ENCODE assay signal across 20 mouse cellular contexts in the genomic region with DNA sequence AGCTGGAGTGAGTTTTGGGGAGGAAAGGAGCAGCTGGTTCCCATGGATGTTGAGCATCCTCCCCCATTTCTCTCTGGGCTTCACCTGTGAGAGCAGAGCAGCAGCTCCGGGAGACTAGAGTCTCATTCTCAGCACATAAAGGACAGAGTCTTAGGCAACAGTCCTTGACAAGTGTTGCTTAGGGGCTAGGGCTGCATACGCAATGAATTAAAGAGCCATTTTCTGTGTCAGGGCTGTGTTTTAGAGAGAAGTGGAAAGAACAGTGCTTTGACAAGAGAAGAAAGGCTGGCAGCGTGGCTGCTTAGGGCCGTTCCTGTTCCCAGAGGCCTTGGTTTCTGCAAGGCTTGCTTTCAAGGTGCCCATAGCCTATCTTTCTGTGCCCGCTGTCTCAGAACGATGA. TPM values are rescaled to one million over a fixed set of nuclear protein-coding genes. Genes with fewer than 3 reads are reported as not detected.
DNase-seq lines count a peak whose midpoint lies in the region; ATAC-seq and TF ChIP-seq lines count a peak whose summit lies in the region.
"Had no signal": no experiment of that assay in that cellular context is flagged by ENCODE, and none has a peak within 500 bp of the region (broad histone marks: within the 10 kb centered on the region; RNA-seq: fewer than 3 reads in every experiment).

No protein-coding gene starts in this region.

- ATAC-seq in hindbrain, embryonic 16.5 days = peak; percentile 72
- ATAC-seq in hindbrain, embryonic 11.5 days (ENCODE audit: low FRiP score) = no peak
- ATAC-seq in forebrain, postnatal 0 days = peak; percentile 50
- ATAC-seq in kidney, embryonic 14.5 days (ENCODE audit: low FRiP score, low TSS enrichment) = no peak
- ATAC-seq in megakaryocyte, adult 5-6 weeks (ENCODE audit: poor library complexity, severe bottlenecking) = no peak
- ATAC-seq: inflammation-experienced regulatory T-cells, adult 6 months; lung, postnatal 0 days had no signal

- no peak overlapping the region for H3K4me3 ChIP-seq in hindbrain, embryonic 16.5 days (ENCODE audit: low read length)
- no peak overlapping the region for H3K4me3 ChIP-seq in hindbrain, embryonic 11.5 days (ENCODE audit: low read depth, low read length)
- no peak overlapping the region for H3K4me3 ChIP-seq in forebrain, postnatal 0 days (ENCODE audit: low read depth, low read length)
- no peak overlapping the region for H3K4me3 ChIP-seq in kidney, embryonic 14.5 days (ENCODE audit: low read length)
- H3K4me3 ChIP-seq: heart, embryonic 13.5 days; midbrain, embryonic 12.5 days had no signal

- H3K27ac ChIP-seq in hindbrain, embryonic 16.5 days (ENCODE audit: low read depth, low read length) = peak overlapping the region; percentile 54; the same call in 1 of the 2 replicates
- H3K27ac ChIP-seq in hindbrain, embryonic 11.5 days (ENCODE audit: low read depth, low read length) = no peak overlapping the region
- peak overlapping the region; percentile 57; the same call in 1 of the 2 replicates for H3K27ac ChIP-seq in forebrain, postnatal 0 days (ENCODE audit: low read depth, low read length)
- no peak overlapping the region for H3K27ac ChIP-seq in kidney, embryonic 14.5 days (ENCODE audit: low read depth, low read length)
- H3K27ac ChIP-seq: heart, embryonic 13.5 days; macrophage; midbrain, embryonic 12.5 days had no signal

- no peaks in the 10 kb centered on the region for H3K27me3 ChIP-seq in hindbrain, embryonic 16.5 days (replicated peaks; ENCODE audit: control insufficient read depth, insufficient read depth, low read length)
- H3K27me3 ChIP-seq in hindbrain, embryonic 11.5 days (ENCODE audit: control insufficient read depth, insufficient read depth, low read length) = no peaks in the 10 kb centered on the region
- H3K27me3 ChIP-seq in forebrain, postnatal 0 days (ENCODE audit: insufficient read depth, low read length) = no peaks in the 10 kb centered on the region
- no peaks in the 10 kb centered on the region for H3K27me3 ChIP-seq in kidney, embryonic 14.5 days (ENCODE audit: control insufficient read depth, insufficient read depth, low read length)
- H3K27me3 ChIP-seq: heart, embryonic 13.5 days; midbrain, embryonic 12.5 days had no signal

- no peaks in the 10 kb centered on the region for H3K4me1 ChIP-seq in hindbrain, embryonic 16.5 days (ENCODE audit: control insufficient read depth, insufficient read depth, low read depth, low read length)
- H3K4me1 ChIP-seq in hindbrain, embryonic 11.5 days (replicated peaks; ENCODE audit: control insufficient read depth, insufficient read depth, low read length) = no peaks in the 10 kb centered on the region
- H3K4me1 ChIP-seq in forebrain, postnatal 0 days (ENCODE audit: insufficient read depth) = no peaks in the 10 kb centered on the region
- H3K4me1 ChIP-seq in kidney, embryonic 14.5 days (ENCODE audit: control insufficient read depth, insufficient read depth, low read length) = no peaks in the 10 kb centered on the region
- H3K4me1 ChIP-seq: midbrain, embryonic 12.5 days had no signal

- TF ChIP-seq POLR2A in brain, embryonic 14.5 days (IDR thresholded peaks at IDR 0.05; ENCODE audit: borderline replicate concordance, extremely low read depth, insufficient read depth, insufficient read length, poor library complexity, severe bottlenecking) = no peak

- H3K9ac ChIP-seq in hindbrain, embryonic 16.5 days (ENCODE audit: low read depth, low read length) = peak overlapping the region; percentile 27; the same call in 1 of the 2 replicates
- no peak overlapping the region for H3K9ac ChIP-seq in hindbrain, embryonic 11.5 days (ENCODE audit: low read depth, low read length)
- no peak overlapping the region for H3K9ac ChIP-seq in forebrain, postnatal 0 days
- H3K9ac ChIP-seq in kidney, embryonic 14.5 days (ENCODE audit: low read depth, low read length) = no peak overlapping the region
- H3K9ac ChIP-seq: heart, embryonic 13.5 days; midbrain, embryonic 12.5 days had no signal

- 66% methylated on average over 6 of the region's 6 CpGs for WGBS in hindbrain, embryonic 16.5 days
- 84% methylated on average over 6 of the region's 6 CpGs for WGBS in hindbrain, embryonic 11.5 days
- WGBS in forebrain, postnatal 0 days = 38% methylated on average over 6 of the region's 6 CpGs
- 85% methylated on average over 6 of the region's 6 CpGs for WGBS in kidney, embryonic 14.5 days

- H3K4me2 ChIP-seq in hindbrain, embryonic 16.5 days (ENCODE audit: low read length) = no peak overlapping the region
- H3K4me2 ChIP-seq in hindbrain, embryonic 11.5 days (replicated peaks; ENCODE audit: low read depth, low read length) = no peak overlapping the region
- no peak overlapping the region for H3K4me2 ChIP-seq in forebrain, postnatal 0 days (ENCODE audit: low read depth)
- no peak overlapping the region for H3K4me2 ChIP-seq in kidney, embryonic 14.5 days (replicated peaks; ENCODE audit: low read depth, low read length)
- H3K4me2 ChIP-seq: heart, embryonic 13.5 days; midbrain, embryonic 12.5 days had no signal

- H3K9me3 ChIP-seq in hindbrain, embryonic 16.5 days (ENCODE audit: control insufficient read depth, low read length) = no peaks in the 10 kb centered on the region
- no peaks in the 10 kb centered on the region for H3K9me3 ChIP-seq in hindbrain, embryonic 11.5 days (ENCODE audit: control insufficient read depth, low read length)
- no peaks in the 10 kb centered on the region for H3K9me3 ChIP-seq in forebrain, postnatal 0 days (ENCODE audit: low read length)
- H3K9me3 ChIP-seq in kidney, embryonic 14.5 days (ENCODE audit: control insufficient read depth, low read length) = no peaks in the 10 kb centered on the region
- H3K9me3 ChIP-seq: heart, embryonic 13.5 days; midbrain, embryonic 12.5 days had no signal

- no peak for DNase-seq in hindbrain, embryonic 11.5 days (ENCODE audit: low spot score)
- peak; percentile 6 for DNase-seq in 3T3-L1 (ENCODE audit: low read depth, low spot score)
- peak; percentile 63 for DNase-seq in brain, embryonic 14.5 days (ENCODE audit: low read depth)
- no peak for DNase-seq in forebrain, postnatal 0 days
- DNase-seq: adrenal gland, postnatal 10 days; cerebellum, adult 8-10 months; cerebellum, postnatal 36 days; gastrocnemius, postnatal 25 days; heart, adult 18-20 months; kidney, adult 18-20 months; kidney, postnatal 10 days; thymus, adult 18-20 months had no signal

- no peaks in the 10 kb centered on the region for H3K36me3 ChIP-seq in hindbrain, embryonic 16.5 days (ENCODE audit: control insufficient read depth, insufficient read depth, low read length)
- H3K36me3 ChIP-seq in hindbrain, embryonic 11.5 days (ENCODE audit: control insufficient read depth, insufficient read depth, low read length) = no peaks in the 10 kb centered on the region
- no peaks in the 10 kb centered on the region for H3K36me3 ChIP-seq in forebrain, postnatal 0 days (ENCODE audit: insufficient read depth)
- H3K36me3 ChIP-seq in kidney, embryonic 14.5 days (ENCODE audit: control insufficient read depth, insufficient read depth, low read length) = no peaks in the 10 kb centered on the region
- H3K36me3 ChIP-seq: heart, embryonic 13.5 days; midbrain, embryonic 12.5 days had no signal

- no peak for TF ChIP-seq CTCF in brain, embryonic 14.5 days (IDR thresholded peaks at IDR 0.05; ENCODE audit: borderline replicate concordance, extremely low read depth, insufficient read depth, insufficient read length)
- TF ChIP-seq CTCF in forebrain, postnatal 0 days (IDR thresholded peaks at IDR 0.05; ENCODE audit: low read depth) = no peak

RNA-seq across cellular contexts. Expression of gene Efcab2, which starts 6.0 kb away (rescaled TPM):
- polyA plus RNA-seq in hindbrain, embryonic 16.5 days (2015; fragmentation: Nextera tagmentation; extraction: Ambion mirVana) = 12.4 and 13.3 TPM in 2 replicates
- polyA plus RNA-seq in hindbrain, embryonic 11.5 days (2014; fragmentation: Nextera tagmentation; extraction: Ambion mirVana) = 8.3 and 8.7 TPM in 2 replicates
- polyA plus RNA-seq in brain, embryonic 14.5 days (2012; rRNA removed) = 2.0 and 3.7 TPM in 2 replicates
- 4.3 and 7.0 TPM in 2 replicates for total RNA-seq in forebrain, postnatal 0 days (2014; rRNA removed)
- 4.5 and 8.6 TPM in 2 replicates for polyA plus RNA-seq in forebrain, postnatal 0 days (2015; fragmentation: Nextera tagmentation; extraction: Ambion mirVana)
- polyA plus RNA-seq in kidney, embryonic 14.5 days (2014; fragmentation: Nextera tagmentation; extraction: Ambion mirVana) = 6.0 and 8.0 TPM in 2 replicates
- 0.80 and 1.2 TPM in 2 replicates for total RNA-seq in megakaryocyte, adult 5-6 weeks (2015)
- total RNA-seq in megakaryocyte, adult 5-6 weeks (2017) = 2.0 and 2.8 TPM in 2 replicates

Comparison
In these comparisons a context has a peak if more than half of its experiments do, and no peak if none do; other contexts are left out.
1. ATAC-seq: peak in hindbrain, embryonic 16.5 days (single experiment) and forebrain, postnatal 0 days (single experiment); none in hindbrain, embryonic 11.5 days (single experiment), kidney, embryonic 14.5 days (single experiment) and megakaryocyte, adult 5-6 weeks (single experiment).
2. H3K27ac ChIP-seq: peak in hindbrain, embryonic 16.5 days (single experiment) and forebrain, postnatal 0 days (single experiment); none in hindbrain, embryonic 11.5 days (single experiment) and kidney, embryonic 14.5 days (single experiment).
3. DNase-seq: peak in 3T3-L1 (single experiment) and brain, embryonic 14.5 days (single experiment); none in hindbrain, embryonic 11.5 days (single experiment) and forebrain, postnatal 0 days (single experiment).